Mouse (Mus musculus): Measurements from ENCODE around the gene Wdr18. TPM values are rescaled to one million over a fixed set of nuclear protein-coding genes. Genes with fewer than 3 reads are reported as not detected.

Wdr18 gene
- 10 to 100 TPM; 20.1 to 26.7 (median 23.0) TPM for total RNA-seq (2022)

DNA sequence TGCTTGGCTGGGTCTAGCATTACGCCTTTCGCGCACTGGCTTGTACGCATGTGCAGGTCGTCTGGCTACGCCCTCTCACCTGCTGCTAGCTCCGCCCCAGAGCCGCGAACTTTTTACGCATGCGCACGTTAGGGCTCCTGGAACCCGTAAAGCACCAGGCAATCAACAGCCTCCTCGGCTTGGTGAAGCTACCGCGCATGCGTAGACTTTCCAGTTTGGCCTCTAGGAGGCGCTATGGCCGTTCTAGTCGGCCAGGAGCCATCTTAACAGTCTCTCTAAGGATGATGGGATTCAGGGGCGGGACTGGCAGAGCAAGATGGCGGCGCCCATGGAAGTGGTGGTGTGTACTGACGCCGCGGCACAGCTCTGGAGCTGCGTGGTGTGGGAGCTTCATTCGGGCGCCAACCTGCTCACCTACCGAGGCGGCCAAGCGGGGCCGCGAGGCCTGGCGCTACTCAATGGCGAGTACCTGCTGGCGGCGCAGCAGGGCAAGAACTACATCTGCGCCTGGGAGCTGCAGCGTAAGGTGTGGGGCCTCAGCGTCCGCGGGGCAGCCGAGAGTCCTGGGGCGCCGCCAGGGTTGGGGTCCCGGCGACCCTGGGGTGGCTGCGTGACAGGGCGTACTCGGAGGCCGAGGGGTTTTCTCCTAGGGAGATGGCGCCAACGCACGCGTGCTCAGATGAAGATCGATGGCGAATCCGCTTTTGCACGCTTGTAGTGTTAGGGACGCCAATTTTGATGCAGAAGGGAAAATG, at the start of gene Wdr18:
Gene Wdr18, plus strand, starts transcription at position 306 of the 755 bp plus-strand sequence.
- DNase-seq (ENCODE audit: low spot score in 2 of 2), result peak; percentile 98 to 99

GRCm38 (mm10) chr10:79910556-79910955, 49.4 kb upstream of the Wdr18 start, which contains the start of gene Gm26602:
Gene Gm26602, plus strand, starts transcription at chr10:79910856.
- no peak for DNase-seq (ENCODE audit: low spot score in 2 of 2)

DNA sequence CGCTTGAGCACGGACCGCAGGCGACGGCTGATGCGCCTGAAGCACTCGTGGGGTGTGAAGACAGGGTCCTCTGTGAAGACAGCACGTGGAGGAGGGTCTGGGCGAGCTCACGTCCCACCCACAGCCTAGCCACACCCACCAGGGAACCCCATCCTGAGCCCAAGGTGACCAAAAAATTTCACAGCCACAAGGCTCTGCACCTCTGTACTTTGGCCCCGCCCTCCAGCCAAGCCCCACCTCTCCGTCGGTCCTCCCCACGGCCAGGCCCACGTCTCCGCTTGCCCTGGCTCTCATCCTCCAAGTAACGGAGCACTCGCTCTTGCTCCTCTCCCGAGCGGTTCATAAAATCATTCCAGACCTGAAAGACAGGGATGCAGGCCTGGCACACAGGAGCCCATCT, 47.5 kb upstream of the Wdr18 start:
- DNase-seq (ENCODE audit: low spot score in 2 of 2), result no peak

DNA sequence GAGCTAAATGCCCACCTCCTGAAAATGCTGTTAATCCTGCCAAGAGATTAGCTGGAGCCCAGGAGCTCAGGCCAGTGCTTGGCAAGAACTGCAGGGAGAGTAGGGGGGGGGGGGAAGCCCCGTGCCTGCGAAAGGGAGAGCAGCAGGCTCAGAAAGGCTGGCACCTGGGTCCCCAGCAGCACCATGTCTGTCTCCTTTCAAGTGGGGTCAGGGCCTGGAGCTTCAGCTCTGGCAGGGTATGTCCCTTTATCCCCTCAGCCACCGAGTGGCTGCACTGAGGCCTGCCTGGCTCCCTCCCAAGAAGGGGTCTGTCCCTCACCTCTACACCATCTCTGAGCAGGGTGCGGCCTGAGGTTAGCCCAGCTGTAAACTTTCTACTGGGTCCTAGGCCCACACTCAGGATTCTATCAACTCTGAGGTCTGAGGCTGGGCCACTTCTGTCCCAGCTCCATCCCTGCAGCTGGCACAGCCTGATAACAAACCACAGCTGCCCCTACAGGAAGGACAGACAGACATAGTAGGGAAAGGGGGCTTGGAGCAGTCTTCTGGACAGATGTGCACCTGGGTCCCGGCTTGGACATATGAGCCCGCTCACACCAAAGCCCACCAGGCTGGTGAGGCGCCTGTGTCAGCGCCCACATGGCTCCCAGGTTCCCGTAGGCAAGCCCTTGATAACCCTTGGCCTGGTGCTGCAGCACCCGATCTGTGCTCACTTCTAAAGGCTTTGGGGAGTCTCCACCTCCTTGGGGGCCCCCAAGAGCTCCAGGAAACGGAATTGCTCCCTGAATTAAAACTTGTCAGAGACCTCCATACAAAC, 45.6 kb upstream of the Wdr18 start:
- DNase-seq (ENCODE audit: low spot score in 2 of 2), result no peak

DNA sequence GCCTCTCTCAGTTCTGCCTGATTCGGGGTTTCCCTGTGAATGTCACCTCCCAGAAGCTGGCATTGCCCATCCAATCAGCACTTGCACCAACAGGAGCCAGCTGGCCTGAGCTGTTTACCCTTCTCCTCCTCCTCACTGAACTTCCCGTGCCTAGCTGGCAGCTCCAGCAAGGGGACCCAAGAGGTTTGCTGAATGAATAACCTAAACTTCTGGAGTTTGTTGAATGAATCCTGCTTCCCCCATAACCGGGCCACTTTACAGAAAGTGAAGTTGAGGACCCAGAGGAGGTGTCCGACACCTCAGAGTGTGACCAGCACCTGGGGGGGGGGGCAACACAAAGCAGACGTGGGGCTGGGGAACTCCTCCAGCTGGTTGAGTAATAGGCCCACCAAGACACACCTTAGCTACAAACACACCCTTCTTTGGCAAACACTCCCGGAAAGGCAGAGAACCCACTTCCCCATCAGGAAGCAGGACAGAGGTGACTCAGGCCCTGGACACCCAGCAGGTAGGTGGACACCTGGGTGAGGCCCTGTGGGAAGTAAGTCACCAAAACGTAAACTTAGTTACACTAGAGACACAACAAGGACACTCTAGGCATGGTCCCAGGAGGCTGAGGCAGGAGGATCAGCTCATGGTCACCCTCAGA, 44.9 kb upstream of the Wdr18 start:
- DNase-seq (ENCODE audit: low spot score in 2 of 2), result no peak

- no peak for DNase-seq (ENCODE audit: low spot score in 2 of 2)
Observed at GRCm38 (mm10) chr10:79916081-79916480, 43.9 kb upstream of the Wdr18 start.

DNA sequence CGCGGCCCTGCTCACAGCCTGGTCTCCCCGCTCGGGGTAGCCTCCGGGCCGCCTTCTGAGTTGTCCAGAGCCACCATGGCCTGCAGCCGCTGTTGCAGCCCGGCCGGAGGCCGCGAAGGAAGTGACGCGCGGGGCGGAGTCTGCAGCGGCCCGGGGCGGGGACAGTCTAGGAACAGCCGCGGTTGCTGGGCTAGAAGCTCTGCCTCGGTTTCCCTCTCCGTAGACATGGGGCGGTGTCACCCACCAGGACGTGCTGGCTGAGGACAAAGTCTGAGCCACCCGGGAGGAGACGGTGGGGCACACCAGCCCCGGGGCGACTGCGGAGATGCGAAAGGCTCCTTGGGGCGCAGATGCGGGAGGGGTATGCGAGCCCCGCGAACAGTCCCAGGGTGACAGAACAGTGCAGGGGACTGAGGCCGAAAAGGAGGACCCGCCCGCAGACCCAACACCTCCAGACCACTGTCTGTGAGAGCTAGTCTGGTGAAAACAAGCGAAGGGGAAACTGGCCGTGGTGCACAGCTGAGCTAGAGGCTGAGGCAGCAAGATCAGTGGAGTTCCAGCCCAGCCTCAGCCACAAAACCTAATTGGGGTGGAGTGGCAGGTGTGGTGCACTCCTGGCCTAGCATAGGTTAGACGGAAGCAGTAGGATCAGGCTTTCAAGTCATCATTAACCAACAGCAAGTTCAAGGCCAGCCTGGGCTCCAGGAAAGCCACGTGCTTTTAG, 43.0 kb upstream of the Wdr18 start, which contains the start of gene Kiss1r:
Gene Kiss1r, plus strand, starts transcription at position 164 of the 724 bp plus-strand sequence.
- DNase-seq (ENCODE audit: low spot score in 2 of 2), result peak; percentile 76 to 77

GRCm38 (mm10) chr10:79917532-79918100, 42.3 kb upstream of the Wdr18 start:
- no peak for DNase-seq (ENCODE audit: low spot score in 2 of 2)

- no peak for DNase-seq (ENCODE audit: low spot score in 2 of 2)
Observed at GRCm38 (mm10) chr10:79918231-79919078, 41.5 kb upstream of the Wdr18 start.

GRCm38 (mm10) chr10:79919251-79919849, 40.6 kb upstream of the Wdr18 start:
- no peak for DNase-seq (ENCODE audit: low spot score in 2 of 2)

DNA sequence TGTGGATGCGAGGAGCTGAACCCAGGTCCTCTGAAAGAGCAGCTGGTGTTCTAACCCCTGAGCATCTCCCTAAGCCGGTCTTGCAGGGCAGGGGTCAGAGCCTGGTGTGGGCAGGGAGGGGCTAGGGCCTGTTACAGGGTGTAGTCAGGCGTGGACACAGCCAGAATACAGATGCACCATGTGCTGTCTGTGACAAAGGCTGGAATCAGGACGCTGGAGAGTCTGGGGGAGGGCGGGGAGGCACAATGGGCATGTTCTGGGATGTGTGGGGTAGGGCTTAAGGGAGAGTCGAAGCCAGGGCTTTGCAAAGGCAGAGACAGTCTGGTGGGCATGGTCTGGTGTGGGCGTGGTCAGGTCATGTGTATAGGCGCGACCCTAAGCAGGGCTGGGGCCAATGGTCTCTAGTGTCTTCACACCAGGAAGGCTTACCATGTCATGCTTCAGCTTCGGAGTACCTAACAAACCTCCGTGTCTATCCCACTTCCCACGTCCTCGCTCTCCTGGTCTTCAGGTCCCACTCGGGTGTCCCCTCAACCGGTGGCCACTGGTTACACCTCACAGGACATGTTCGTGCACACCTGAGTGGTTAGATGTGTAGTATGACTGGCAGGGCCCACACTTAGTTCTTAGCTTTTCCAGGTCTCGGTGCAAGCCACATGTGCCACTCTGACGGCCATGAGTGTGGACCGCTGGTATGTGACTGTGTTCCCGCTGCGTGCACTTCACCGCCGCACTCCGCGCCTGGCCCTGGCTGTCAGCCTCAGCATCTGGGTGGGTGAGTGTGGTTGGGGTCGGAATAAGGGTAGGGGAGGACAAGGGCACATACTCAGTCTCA, 39.7 kb upstream of the Wdr18 start:
- DNase-seq (ENCODE audit: low spot score in 2 of 2), result no peak

GRCm38 (mm10) chr10:79920958-79921535, 38.9 kb upstream of the Wdr18 start, which contains the start of gene R3hdm4:
Gene R3hdm4, minus strand, starts transcription at chr10:79921208.
- no peak for DNase-seq (ENCODE audit: low spot score in 2 of 2)

GRCm38 (mm10) chr10:79921572-79921971, 38.4 kb upstream of the Wdr18 start:
- DNase-seq (ENCODE audit: low spot score in 2 of 2), result no peak

DNA sequence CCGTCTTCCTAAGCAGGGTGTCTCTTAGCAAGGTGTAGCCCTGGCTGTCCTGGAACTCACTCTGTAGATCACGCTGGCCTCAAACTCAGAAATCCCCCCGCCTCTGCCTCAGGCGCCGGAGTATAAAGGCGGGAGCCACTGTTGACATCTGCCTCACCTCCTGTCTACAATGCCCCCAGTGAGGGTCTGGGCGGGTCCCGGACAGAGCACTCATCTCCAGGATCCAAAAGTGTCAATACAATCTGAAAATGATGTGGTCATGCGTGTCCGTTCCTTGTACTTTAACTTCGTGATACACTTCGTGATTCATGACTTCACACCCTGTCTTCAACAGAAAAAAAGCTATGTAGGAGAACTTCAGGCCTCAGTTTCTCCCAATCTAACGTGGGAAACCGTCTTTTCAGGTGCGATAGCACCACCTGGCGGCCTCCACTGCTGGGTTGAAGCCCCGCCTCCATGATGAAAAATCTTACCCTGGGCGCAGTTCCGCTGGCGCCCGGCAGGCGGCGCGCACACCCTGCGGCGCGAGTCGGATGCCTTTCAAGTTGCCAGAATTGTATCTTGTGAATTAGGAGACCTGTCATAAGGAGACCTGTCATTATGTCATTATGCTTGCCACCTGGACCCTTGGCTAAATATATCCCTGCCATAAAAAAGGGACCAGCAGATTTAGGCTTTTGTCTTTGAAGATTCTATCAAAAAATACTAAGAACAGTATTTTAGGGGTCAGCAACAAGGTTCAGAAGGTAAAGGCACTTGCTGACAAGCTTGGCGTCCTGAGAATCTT, 34.8 kb upstream of the Wdr18 start:
- peak; percentile 89 to 90 for DNase-seq (ENCODE audit: low spot score in 2 of 2)

- DNase-seq (ENCODE audit: low spot score in 2 of 2), result no peak
Observed at GRCm38 (mm10) chr10:79925785-79926490, 34.0 kb upstream of the Wdr18 start.

GRCm38 (mm10) chr10:79926491-79927323, 33.2 kb upstream of the Wdr18 start, which contains the start of gene Arid3a:
Gene Arid3a, plus strand, starts transcription at chr10:79927043.
- DNase-seq (ENCODE audit: low spot score in 2 of 2), result peak; percentile 70 to 81
